Mouse (Mus musculus): ENCODE measurements around the gene Espl1.

DNA sequence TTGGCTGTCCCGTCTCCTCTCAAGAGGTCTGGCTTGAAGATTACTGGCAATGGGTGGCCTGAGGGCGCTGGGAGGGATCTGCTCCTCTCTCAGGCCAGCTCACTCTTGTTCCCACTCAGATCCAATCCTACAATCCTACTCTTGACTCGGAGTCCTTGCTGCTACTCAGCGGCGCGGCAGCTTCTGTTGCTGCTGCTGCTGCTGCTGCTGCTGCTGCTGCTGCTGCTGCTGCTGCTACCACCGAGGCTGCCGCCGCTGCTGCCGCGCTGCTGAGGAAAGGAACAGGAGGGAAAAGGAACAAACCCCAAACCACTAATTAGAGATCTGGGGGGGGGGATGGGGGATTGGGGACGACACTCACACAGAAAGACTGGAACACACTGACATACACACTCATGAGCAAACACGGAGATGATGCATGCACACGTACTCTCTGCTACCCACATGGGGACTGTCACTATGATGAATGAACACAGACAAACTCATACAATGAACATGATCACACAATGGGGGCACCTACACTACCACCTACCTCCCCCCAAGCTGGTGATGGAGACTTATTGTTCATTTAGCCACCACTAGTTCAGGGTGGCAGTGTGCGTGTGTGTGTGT, 70.8 kb downstream of the Espl1 start, which contains the start of gene Sp7:
- TF ChIP-seq CTCF (IDR thresholded peaks at IDR 0.05; ENCODE audit: borderline replicate concordance, control insufficient read depth, extremely low read depth, insufficient read depth, low read length, poor library complexity), result no peak
- TF ChIP-seq POLR2A (IDR thresholded peaks at IDR 0.05; ENCODE audit: control insufficient read depth, extremely low read depth, insufficient read depth, low read length, poor library complexity), result no peak

Data from thymus, adult 2 months (tissue).